Mouse (Mus musculus): ENCODE measurements around the gene Rora.
A peak's percentile ranks its signal among the peaks of the same experiment; 100 is the strongest.

The Rora gene

GRCm38 (mm10) chr9:69340421-69340820, 686.8 kb downstream of the Rora start:
- DNase-seq (ENCODE audit: low read depth, low spot score) = no peak

GRCm38 (mm10) chr9:69343881-69344280, 690.3 kb downstream of the Rora start:
- no peak for DNase-seq (ENCODE audit: low read depth, low spot score)

- DNase-seq (ENCODE audit: low read depth, low spot score) = no peak
Measured at GRCm38 (mm10) chr9:69345550-69345949, 692.0 kb downstream of the Rora start.

GRCm38 (mm10) chr9:69347796-69348195, 694.2 kb downstream of the Rora start:
- DNase-seq (ENCODE audit: low read depth, low spot score) = no peak

- no peak for DNase-seq (ENCODE audit: low read depth, low spot score)
Measured at GRCm38 (mm10) chr9:69349537-69349936, 696.0 kb downstream of the Rora start.

- no peak for DNase-seq (ENCODE audit: low read depth, low spot score)
Measured at GRCm38 (mm10) chr9:69354228-69354627, 700.6 kb downstream of the Rora start.

GRCm38 (mm10) chr9:69357834-69358233, 704.2 kb downstream of the Rora start:
- DNase-seq (ENCODE audit: low read depth, low spot score) = peak; percentile 70

GRCm38 (mm10) chr9:69358797-69359196, 705.2 kb downstream of the Rora start:
- no peak for DNase-seq (ENCODE audit: low read depth, low spot score)

GRCm38 (mm10) chr9:69361951-69362445, 708.4 kb downstream of the Rora start:
- no peak for DNase-seq (ENCODE audit: low read depth, low spot score)

GRCm38 (mm10) chr9:69362766-69363165, 709.2 kb downstream of the Rora start:
- DNase-seq (ENCODE audit: low read depth, low spot score) = no peak

GRCm38 (mm10) chr9:69364117-69364516, 710.5 kb downstream of the Rora start:
- DNase-seq (ENCODE audit: low read depth, low spot score) = no peak

GRCm38 (mm10) chr9:69367055-69367454, 713.5 kb downstream of the Rora start:
- DNase-seq (ENCODE audit: low read depth, low spot score) = no peak

GRCm38 (mm10) chr9:69368071-69368470, 714.5 kb downstream of the Rora start:
- DNase-seq (ENCODE audit: low read depth, low spot score) = peak; percentile 51

GRCm38 (mm10) chr9:69371046-69371724, 717.6 kb downstream of the Rora start:
- DNase-seq (ENCODE audit: low read depth, low spot score) = no peak

GRCm38 (mm10) chr9:69372871-69373270, 719.3 kb downstream of the Rora start:
- DNase-seq (ENCODE audit: low read depth, low spot score) = no peak

- DNase-seq (ENCODE audit: low read depth, low spot score) = no peak
Measured at GRCm38 (mm10) chr9:69376982-69377653, 723.5 kb downstream of the Rora start.

- no peak for DNase-seq (ENCODE audit: low read depth, low spot score)
Measured at GRCm38 (mm10) chr9:69377654-69378045, 724.1 kb downstream of the Rora start.

GRCm38 (mm10) chr9:69380546-69380945, 727.0 kb downstream of the Rora start:
- DNase-seq (ENCODE audit: low read depth, low spot score) = no peak

- no peak for DNase-seq (ENCODE audit: low read depth, low spot score)
Measured at GRCm38 (mm10) chr9:69381741-69382140, 728.2 kb downstream of the Rora start.

GRCm38 (mm10) chr9:69384475-69384874, 730.9 kb downstream of the Rora start:
- no peak for DNase-seq (ENCODE audit: low read depth, low spot score)

- DNase-seq (ENCODE audit: low read depth, low spot score) = no peak
Measured at GRCm38 (mm10) chr9:69384905-69385304, 731.3 kb downstream of the Rora start.

GRCm38 (mm10) chr9:69387296-69387695, 733.7 kb downstream of the Rora start:
- DNase-seq (ENCODE audit: low read depth, low spot score) = no peak

GRCm38 (mm10) chr9:69390631-69391030, 737.0 kb downstream of the Rora start:
- DNase-seq (ENCODE audit: low read depth, low spot score) = no peak

Measured in mesoderm, embryonic 11.5 days (tissue).